Mouse (Mus musculus) ES-Bruce4 (cell line): ENCODE measurements at regions not wholly inside any gene's neighbourhood (a gene's known extent, or its start where the extent isn't known, plus 50 kb on each side); places are given as distances from the start of the nearest gene placed in this dataset.

Experiments
- CTCF ChIP-seq: IDR thresholded peaks from one replicate; pipeline ENCODE4 v1.8.1; 2011; ENCODE audit warnings: low read depth, low read length
- POLR2A ChIP-seq: IDR thresholded peaks from one replicate; pipeline ENCODE4 v1.8.1; 2011; ENCODE audit warnings: low read length; ENCODE audit not compliant: insufficient read depth

DNA sequence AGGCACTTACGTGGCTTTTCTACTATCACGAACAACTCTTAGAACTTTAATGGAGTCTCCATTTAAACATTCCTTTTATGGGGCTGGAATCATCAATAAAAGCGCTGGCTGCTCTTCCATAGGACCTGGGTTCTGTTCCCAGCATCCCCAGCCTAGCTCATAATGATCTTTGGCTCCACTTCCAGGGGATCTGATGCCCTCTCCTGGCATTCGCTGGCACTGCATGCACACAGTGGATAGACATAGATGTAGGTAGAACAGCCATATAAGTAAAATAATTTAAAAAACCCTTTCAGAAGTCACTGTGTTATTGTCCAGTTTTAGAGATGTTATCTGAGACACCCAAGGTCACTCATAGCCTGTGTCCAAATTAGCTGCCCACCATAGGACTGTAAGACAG lies 216.4 kb upstream of the Csf3r start:
- no peak for TF ChIP-seq POLR2A
- peak; percentile 64 for TF ChIP-seq CTCF
